Mouse (Mus musculus): Measurements from ENCODE around the gene Slc29a1. TPM values are rescaled to one million over a fixed set of nuclear protein-coding genes. Genes with fewer than 3 reads are reported as not detected.

The Slc29a1 gene
- polyA plus RNA-seq, 1 experiment from 2014 or later: 33.2 TPM

DNA sequence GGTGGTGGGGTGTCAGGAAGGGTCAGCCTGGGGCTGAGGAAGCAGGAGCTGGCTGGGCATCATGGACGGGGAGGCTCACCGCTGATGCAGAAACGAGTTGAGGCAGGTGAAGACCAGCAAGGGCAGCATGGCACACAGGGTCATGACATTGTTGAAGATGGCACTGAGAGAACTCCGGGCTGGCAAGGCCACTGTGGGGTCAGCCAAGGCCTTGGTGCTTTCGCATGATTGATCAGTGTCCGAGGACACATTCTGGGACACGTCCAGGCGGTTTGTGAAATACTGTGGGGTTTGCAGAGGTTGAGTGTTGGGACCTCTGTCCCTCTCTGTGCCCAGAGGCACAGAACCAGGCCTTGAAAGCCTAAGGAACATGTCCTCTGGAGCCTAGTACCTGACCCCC is 9.6 kb downstream of the Slc29a1 start:
- H3K4me2 ChIP-seq (ENCODE audit: low read length): no peak overlapping the region
- peaks cover 11% of the 10 kb centered on the region; the same call in 1 of the 2 replicates for H3K27me3 ChIP-seq (ENCODE audit: control insufficient read depth, insufficient read depth, low read length)
- DNase-seq (no peak), ATAC-seq (ENCODE audit: low FRiP score, low TSS enrichment) (no peak)
- no peaks in the 10 kb centered on the region for H3K36me3 ChIP-seq (ENCODE audit: control insufficient read depth, insufficient read depth, low read length)
- H3K4me3 ChIP-seq (replicated peaks; ENCODE audit: low read depth, low read length): no peak overlapping the region
- H3K27ac ChIP-seq (replicated peaks; ENCODE audit: low read depth, low read length): no peak overlapping the region
- peaks cover 11% of the 10 kb centered on the region for H3K4me1 ChIP-seq (ENCODE audit: control insufficient read depth, insufficient read depth, low read length)
- no peak overlapping the region for H3K9ac ChIP-seq (replicated peaks; ENCODE audit: low read length)
- 94% methylated on average over 8 of the region's 8 CpGs for WGBS
- H3K9me3 ChIP-seq (ENCODE audit: control insufficient read depth, low read length): no peaks in the 10 kb centered on the region

- Histone ChIP-seq H3K4me2 (ENCODE audit: low read length) (no peak overlapping the region), H3K4me1 (ENCODE audit: control insufficient read depth, insufficient read depth, low read length) (peaks cover 13% of the 10 kb centered on the region; the same call in 1 of the 2 replicates), H3K9me3 (ENCODE audit: control insufficient read depth, low read length) (no peaks in the 10 kb centered on the region), H3K27ac (replicated peaks; ENCODE audit: low read depth, low read length) (no peak overlapping the region), H3K27me3 (ENCODE audit: control insufficient read depth, insufficient read depth, low read length) (peaks cover 4% of the 10 kb centered on the region; the same call in 1 of the 2 replicates), H3K9ac (replicated peaks; ENCODE audit: low read length) (no peak overlapping the region), H3K4me3 (replicated peaks; ENCODE audit: low read depth, low read length) (no peak overlapping the region), H3K36me3 (ENCODE audit: control insufficient read depth, insufficient read depth, low read length) (no peaks in the 10 kb centered on the region)
- WGBS: 96% methylated on average over 7 of the region's 7 CpGs
- DNase-seq: no peak
- no peak for ATAC-seq (ENCODE audit: low FRiP score, low TSS enrichment)
Observed at GRCm38 (mm10) chr17:45589236-45589635, 10.2 kb downstream of the Slc29a1 start.

GRCm38 (mm10) chr17:45588370-45588769 is 11.0 kb downstream of the Slc29a1 start:
- WGBS: 92% methylated on average over 7 of the region's 7 CpGs
- H3K9ac ChIP-seq (replicated peaks; ENCODE audit: low read length): no peak overlapping the region
- no peak for ATAC-seq (ENCODE audit: low FRiP score, low TSS enrichment)

DNA sequence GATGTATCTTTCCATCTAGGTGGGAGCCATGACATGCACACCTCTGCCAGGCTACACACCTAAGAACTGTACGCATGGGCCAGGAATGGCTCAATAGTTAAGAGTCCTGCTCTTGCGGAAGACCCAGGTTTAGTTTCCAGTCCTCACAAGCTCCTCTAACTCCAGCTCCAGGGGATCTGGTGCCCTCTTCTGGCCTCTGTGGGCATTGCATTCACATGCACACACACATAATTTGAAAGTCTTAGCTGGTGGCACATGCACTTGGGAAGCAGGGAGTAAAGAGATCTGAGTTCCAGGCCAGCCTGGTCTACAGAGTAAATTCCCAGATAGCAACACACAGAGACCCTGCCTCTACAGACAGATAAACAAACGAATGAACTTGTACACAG is 13.0 kb downstream of the Slc29a1 start:
- Histone ChIP-seq H3K4me2 (ENCODE audit: low read length) (no peak overlapping the region), H3K4me1 (ENCODE audit: control insufficient read depth, insufficient read depth, low read length) (peaks cover 13% of the 10 kb centered on the region; the same call in 1 of the 2 replicates), H3K27ac (replicated peaks; ENCODE audit: low read depth, low read length) (no peak overlapping the region), H3K27me3 (ENCODE audit: control insufficient read depth, insufficient read depth, low read length) (no peaks in the 10 kb centered on the region), H3K4me3 (replicated peaks; ENCODE audit: low read depth, low read length) (no peak overlapping the region), H3K36me3 (ENCODE audit: control insufficient read depth, insufficient read depth, low read length) (no peaks in the 10 kb centered on the region), H3K9ac (replicated peaks; ENCODE audit: low read length) (no peak overlapping the region), H3K9me3 (ENCODE audit: control insufficient read depth, low read length) (no peaks in the 10 kb centered on the region)
- ATAC-seq (ENCODE audit: low FRiP score, low TSS enrichment): no peak
- no peak for DNase-seq
- over 99% methylated on average over 3 of the region's 3 CpGs for WGBS

More at GRCm38 (mm10) chr17:45588370-45588769, 11.0 kb downstream of the Slc29a1 start:
- DNase-seq: no peak
- H3K27me3 ChIP-seq (ENCODE audit: control insufficient read depth, insufficient read depth, low read length): no peaks in the 10 kb centered on the region; the same call in 1 of the 2 replicates
- H3K9me3 ChIP-seq (ENCODE audit: control insufficient read depth, low read length): no peaks in the 10 kb centered on the region
- H3K36me3 ChIP-seq (ENCODE audit: control insufficient read depth, insufficient read depth, low read length): no peaks in the 10 kb centered on the region
- peaks cover 13% of the 10 kb centered on the region; the same call in 1 of the 2 replicates for H3K4me1 ChIP-seq (ENCODE audit: control insufficient read depth, insufficient read depth, low read length)
- no peak overlapping the region for H3K4me3 ChIP-seq (replicated peaks; ENCODE audit: low read depth, low read length)
- no peak overlapping the region for H3K4me2 ChIP-seq (ENCODE audit: low read length)
- no peak overlapping the region for H3K27ac ChIP-seq (replicated peaks; ENCODE audit: low read depth, low read length)

GRCm38 (mm10) chr17:45585725-45586448 is 13.5 kb downstream of the Slc29a1 start:
- no peak for DNase-seq
- H3K36me3 ChIP-seq (ENCODE audit: control insufficient read depth, insufficient read depth, low read length): no peaks in the 10 kb centered on the region
- no peak overlapping the region for H3K9ac ChIP-seq (replicated peaks; ENCODE audit: low read length)
- no peak overlapping the region for H3K4me3 ChIP-seq (replicated peaks; ENCODE audit: low read depth, low read length)
- peaks cover 13% of the 10 kb centered on the region; the same call in 1 of the 2 replicates for H3K4me1 ChIP-seq (ENCODE audit: control insufficient read depth, insufficient read depth, low read length)
- H3K9me3 ChIP-seq (ENCODE audit: control insufficient read depth, low read length): no peaks in the 10 kb centered on the region
- no peaks in the 10 kb centered on the region for H3K27me3 ChIP-seq (ENCODE audit: control insufficient read depth, insufficient read depth, low read length)
- ATAC-seq (ENCODE audit: low FRiP score, low TSS enrichment): no peak
- H3K27ac ChIP-seq (replicated peaks; ENCODE audit: low read depth, low read length): 0 out of 2 replicates have a peak overlapping the region, but pooled peaks have one; percentile 61
- WGBS: 59% methylated on average over 23 of the region's 23 CpGs
- no peak overlapping the region for H3K4me2 ChIP-seq (ENCODE audit: low read length)

GRCm38 (mm10) chr17:45584939-45585678 is 14.3 kb downstream of the Slc29a1 start:
- Histone ChIP-seq H3K9ac (replicated peaks; ENCODE audit: low read length) (no peak overlapping the region), H3K4me2 (ENCODE audit: low read length) (no peak overlapping the region), H3K27me3 (ENCODE audit: control insufficient read depth, insufficient read depth, low read length) (no peaks in the 10 kb centered on the region), H3K9me3 (ENCODE audit: control insufficient read depth, low read length) (no peaks in the 10 kb centered on the region), H3K36me3 (ENCODE audit: control insufficient read depth, insufficient read depth, low read length) (no peaks in the 10 kb centered on the region), H3K27ac (replicated peaks; ENCODE audit: low read depth, low read length) (peak overlapping the region; percentile 61), H3K4me1 (ENCODE audit: control insufficient read depth, insufficient read depth, low read length) (peaks cover 13% of the 10 kb centered on the region; the same call in 1 of the 2 replicates), H3K4me3 (replicated peaks; ENCODE audit: low read depth, low read length) (no peak overlapping the region)
- 13% methylated on average over 14 of the region's 14 CpGs for WGBS
- DNase-seq (peak; percentile 83), ATAC-seq (ENCODE audit: low FRiP score, low TSS enrichment) (peak; percentile 67)

DNA sequence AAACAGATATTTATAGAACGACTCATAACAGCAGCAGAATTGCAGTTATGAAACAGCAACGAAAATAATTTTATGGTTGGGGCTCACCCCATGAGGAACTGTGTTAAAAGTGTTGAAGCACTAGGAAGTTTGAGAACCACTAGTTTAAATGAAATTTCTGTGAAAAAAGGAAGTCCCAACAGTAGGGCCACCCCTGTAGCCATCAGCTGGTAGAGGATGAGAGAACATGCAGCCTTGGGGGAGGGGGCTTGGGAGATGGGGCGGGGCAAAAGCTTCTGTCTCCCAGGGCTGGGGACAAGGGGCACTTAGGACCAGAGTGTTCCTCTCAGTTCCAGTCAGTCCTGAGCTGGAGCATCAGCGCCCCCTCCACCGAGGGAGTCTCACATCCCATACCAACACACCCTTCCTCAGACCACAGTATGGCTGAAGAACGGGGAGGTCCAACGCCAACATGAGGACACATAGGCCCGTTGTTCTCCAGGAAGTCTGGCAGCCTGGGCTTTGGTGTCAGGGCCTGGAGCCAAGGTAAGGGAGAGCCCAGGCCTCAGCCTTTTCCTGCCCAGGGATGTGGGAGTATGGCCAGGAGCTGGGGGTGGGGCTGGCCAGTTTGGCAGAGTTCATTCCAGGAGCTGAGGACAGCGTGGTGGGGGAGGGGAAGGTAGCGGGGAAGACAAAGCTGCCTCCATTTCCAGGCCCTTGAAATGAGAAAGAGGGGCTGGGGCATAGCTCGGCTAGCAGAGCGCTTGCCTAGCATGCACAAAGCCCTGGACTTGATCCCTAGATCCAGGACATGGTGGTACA is 15.1 kb downstream of the Slc29a1 start:
- H3K9me3 ChIP-seq (ENCODE audit: control insufficient read depth, low read length): no peaks in the 10 kb centered on the region
- H3K27ac ChIP-seq (replicated peaks; ENCODE audit: low read depth, low read length): peak overlapping the region; percentile 61
- H3K36me3 ChIP-seq (ENCODE audit: control insufficient read depth, insufficient read depth, low read length): no peaks in the 10 kb centered on the region
- no peak overlapping the region; the same call in 1 of the 2 replicates for H3K9ac ChIP-seq (replicated peaks; ENCODE audit: low read length)
- peaks cover 13% of the 10 kb centered on the region; the same call in 1 of the 2 replicates for H3K4me1 ChIP-seq (ENCODE audit: control insufficient read depth, insufficient read depth, low read length)
- WGBS: 39% methylated on average over 12 of the region's 12 CpGs
- peak; percentile 44 for ATAC-seq (ENCODE audit: low FRiP score, low TSS enrichment)
- no peak overlapping the region for H3K4me2 ChIP-seq (ENCODE audit: low read length)
- H3K27me3 ChIP-seq (ENCODE audit: control insufficient read depth, insufficient read depth, low read length): no peaks in the 10 kb centered on the region
- peak; percentile 60 for DNase-seq
- H3K4me3 ChIP-seq (replicated peaks; ENCODE audit: low read depth, low read length): no peak overlapping the region

GRCm38 (mm10) chr17:45582715-45583355 is 16.6 kb downstream of the Slc29a1 start:
- no peak overlapping the region for H3K9ac ChIP-seq (replicated peaks; ENCODE audit: low read length)
- no peaks in the 10 kb centered on the region for H3K27me3 ChIP-seq (ENCODE audit: control insufficient read depth, insufficient read depth, low read length)
- H3K27ac ChIP-seq (replicated peaks; ENCODE audit: low read depth, low read length): no peak overlapping the region
- no peaks in the 10 kb centered on the region for H3K9me3 ChIP-seq (ENCODE audit: control insufficient read depth, low read length)
- no peak overlapping the region for H3K4me2 ChIP-seq (ENCODE audit: low read length)
- ATAC-seq (ENCODE audit: low FRiP score, low TSS enrichment) (no peak), DNase-seq (no peak)
- H3K4me1 ChIP-seq (ENCODE audit: control insufficient read depth, insufficient read depth, low read length): peaks cover 13% of the 10 kb centered on the region; the same call in 1 of the 2 replicates
- 74% methylated on average over 6 of the region's 6 CpGs for WGBS
- no peak overlapping the region for H3K4me3 ChIP-seq (replicated peaks; ENCODE audit: low read depth, low read length)
- H3K36me3 ChIP-seq (ENCODE audit: control insufficient read depth, insufficient read depth, low read length): no peaks in the 10 kb centered on the region

All from midbrain, embryonic 14.5 days (tissue).